Mouse (Mus musculus): ENCODE data around the gene Atp5h. TPM values are rescaled to one million over a fixed set of nuclear protein-coding genes. Genes with fewer than 3 reads are reported as not detected.
"Not testable (repeated sequence)": the region's sequence is repeated elsewhere in the genome, so short reads cannot be mapped to it uniquely, and the experiment has no call there.

Atp5h gene
- polyA plus RNA-seq, 1 experiment: 61.5 TPM

GRCm38 (mm10) chr11:115400630-115401391 lies 19.0 kb downstream of the Atp5h start:
- Histone ChIP-seq H3K36me3 (ENCODE audit: control insufficient read depth, insufficient read depth, low read length) (no peaks in the 10 kb centered on the region; the same call in 1 of the 2 replicates), H3K4me1 (ENCODE audit: control insufficient read depth, insufficient read depth, insufficient read length, low read length) (peaks cover 3% of the 10 kb centered on the region; the same call in 1 of the 2 replicates), H3K27ac (ENCODE audit: insufficient read depth, low read depth, low read length) (no peak overlapping the region), H3K4me3 (ENCODE audit: low read depth, low read length) (no peak overlapping the region), H3K27me3 (ENCODE audit: control insufficient read depth, insufficient read depth, low read length) (no peaks in the 10 kb centered on the region)
- WGBS: 49% methylated on average over 11 of the region's 11 CpGs
- TF ChIP-seq CTCF (IDR thresholded peaks at IDR 0.05; ENCODE audit: extremely low read depth, insufficient read length, insufficient replicate concordance, low read depth, low read length): no peak
- TF ChIP-seq POLR2A (IDR thresholded peaks at IDR 0.05; ENCODE audit: low read depth, low read length): no peak

DNA sequence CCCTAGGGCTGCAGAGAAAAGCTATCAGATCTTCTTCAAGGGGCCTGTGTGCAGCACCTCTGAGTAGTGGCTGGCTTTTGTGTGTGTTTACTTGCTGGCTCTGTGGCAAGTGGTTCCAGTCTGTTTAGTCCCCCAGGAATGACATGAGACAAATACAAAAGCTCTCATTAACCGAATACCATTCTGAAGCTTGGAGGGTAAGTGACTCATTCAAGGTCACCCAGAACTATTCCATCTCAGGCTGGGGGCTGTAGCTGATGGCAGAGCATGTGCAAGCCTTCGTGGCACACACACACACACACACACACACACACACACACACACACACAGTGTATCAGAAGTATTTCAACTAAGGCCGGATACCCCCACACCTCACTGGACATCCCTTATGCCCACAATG lies 19.6 kb downstream of the Atp5h start:
- Histone ChIP-seq H3K4me1 (ENCODE audit: control insufficient read depth, insufficient read depth, insufficient read length, low read length) (peaks cover 3% of the 10 kb centered on the region; the same call in 1 of the 2 replicates), H3K36me3 (ENCODE audit: control insufficient read depth, insufficient read depth, low read length) (no peaks in the 10 kb centered on the region), H3K27ac (ENCODE audit: insufficient read depth, low read depth, low read length) (no peak overlapping the region), H3K27me3 (ENCODE audit: control insufficient read depth, insufficient read depth, low read length) (no peaks in the 10 kb centered on the region), H3K4me3 (ENCODE audit: low read depth, low read length) (no peak overlapping the region)
- 66% methylated on average over 3 of the region's 3 CpGs for WGBS
- TF ChIP-seq POLR2A (IDR thresholded peaks at IDR 0.05; ENCODE audit: low read depth, low read length): no peak
- TF ChIP-seq CTCF (IDR thresholded peaks at IDR 0.05; ENCODE audit: extremely low read depth, insufficient read length, insufficient replicate concordance, low read depth, low read length): no peak

- Histone ChIP-seq H3K4me1 (ENCODE audit: control insufficient read depth, insufficient read depth, insufficient read length, low read length) (no peaks in the 10 kb centered on the region), H3K27ac (ENCODE audit: insufficient read depth, low read depth, low read length) (no peak overlapping the region), H3K27me3 (ENCODE audit: control insufficient read depth, insufficient read depth, low read length) (no peaks in the 10 kb centered on the region), H3K4me3 (ENCODE audit: low read depth, low read length) (no peak overlapping the region), H3K36me3 (ENCODE audit: control insufficient read depth, insufficient read depth, low read length) (no peaks in the 10 kb centered on the region)
- no peak for TF ChIP-seq POLR2A (IDR thresholded peaks at IDR 0.05; ENCODE audit: low read depth, low read length)
- WGBS: 37% methylated on average over 7 of the region's 7 CpGs
Observed at GRCm38 (mm10) chr11:115398085-115398484, 21.7 kb downstream of the Atp5h start.

GRCm38 (mm10) chr11:115393721-115394325 lies 25.9 kb downstream of the Atp5h start:
- Histone ChIP-seq H3K36me3 (ENCODE audit: control insufficient read depth, insufficient read depth, low read length) (no peaks in the 10 kb centered on the region), H3K4me3 (ENCODE audit: low read depth, low read length) (no peak overlapping the region), H3K4me1 (ENCODE audit: control insufficient read depth, insufficient read depth, insufficient read length, low read length) (no peaks in the 10 kb centered on the region), H3K27me3 (ENCODE audit: control insufficient read depth, insufficient read depth, low read length) (no peaks in the 10 kb centered on the region), H3K27ac (ENCODE audit: insufficient read depth, low read depth, low read length) (no peak overlapping the region)
- WGBS: 70% methylated on average over 34 of the region's 34 CpGs
- TF ChIP-seq POLR2A (IDR thresholded peaks at IDR 0.05; ENCODE audit: low read depth, low read length) (no peak), CTCF (IDR thresholded peaks at IDR 0.05; ENCODE audit: extremely low read depth, insufficient read length, insufficient replicate concordance, low read depth, low read length) (no peak)

DNA sequence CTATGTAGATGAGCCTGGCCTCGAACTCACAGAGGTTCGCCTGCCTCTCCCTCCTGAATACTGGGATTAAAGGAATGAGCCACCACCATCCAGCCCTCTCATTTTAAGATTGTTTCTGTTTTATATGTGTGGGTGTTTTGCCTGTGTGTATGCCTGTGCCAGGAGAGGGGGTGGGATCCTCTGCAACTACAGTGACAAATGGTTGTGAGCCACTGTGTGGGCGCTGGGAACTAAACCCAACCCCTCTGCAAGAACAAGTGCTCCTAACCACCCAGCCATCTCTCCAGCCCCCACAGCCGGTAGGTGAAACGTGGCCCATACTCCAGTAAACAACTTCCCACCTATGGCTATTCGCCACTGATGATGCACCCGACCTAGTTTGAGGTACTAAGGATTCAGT lies 28.4 kb downstream of the Atp5h start:
- no peak overlapping the region for H3K27ac ChIP-seq (ENCODE audit: insufficient read depth, low read depth, low read length)
- TF ChIP-seq CTCF (IDR thresholded peaks at IDR 0.05; ENCODE audit: extremely low read depth, insufficient read length, insufficient replicate concordance, low read depth, low read length): no peak
- no peak for TF ChIP-seq POLR2A (IDR thresholded peaks at IDR 0.05; ENCODE audit: low read depth, low read length)
- no peaks in the 10 kb centered on the region for H3K36me3 ChIP-seq (ENCODE audit: control insufficient read depth, insufficient read depth, low read length)
- no peaks in the 10 kb centered on the region for H3K4me1 ChIP-seq (ENCODE audit: control insufficient read depth, insufficient read depth, insufficient read length, low read length)
- H3K27me3 ChIP-seq (ENCODE audit: control insufficient read depth, insufficient read depth, low read length): no peaks in the 10 kb centered on the region
- H3K4me3 ChIP-seq (ENCODE audit: low read depth, low read length): no peak overlapping the region
- WGBS: 93% methylated on average over 7 of the region's 7 CpGs

GRCm38 (mm10) chr11:115386859-115387258 lies 32.9 kb downstream of the Atp5h start:
- not testable (repeated sequence) for H3K27ac ChIP-seq (ENCODE audit: insufficient read depth, low read depth, low read length); H3K36me3 ChIP-seq (ENCODE audit: control insufficient read depth, insufficient read depth, low read length); H3K27me3 ChIP-seq (ENCODE audit: control insufficient read depth, insufficient read depth, low read length); H3K4me1 ChIP-seq (ENCODE audit: control insufficient read depth, insufficient read depth, insufficient read length, low read length); H3K4me3 ChIP-seq (ENCODE audit: low read depth, low read length)
- 80% methylated on average over 3 of the region's 3 CpGs for WGBS

- TF ChIP-seq POLR2A (IDR thresholded peaks at IDR 0.05; ENCODE audit: low read depth, low read length): no peak
- TF ChIP-seq CTCF (IDR thresholded peaks at IDR 0.05; ENCODE audit: extremely low read depth, insufficient read length, insufficient replicate concordance, low read depth, low read length): no peak
- H3K27me3 ChIP-seq (ENCODE audit: control insufficient read depth, insufficient read depth, low read length): no peaks in the 10 kb centered on the region
- peaks cover 3% of the 10 kb centered on the region for H3K4me1 ChIP-seq (ENCODE audit: control insufficient read depth, insufficient read depth, insufficient read length, low read length)
- no peak overlapping the region for H3K4me3 ChIP-seq (ENCODE audit: low read depth, low read length)
- H3K36me3 ChIP-seq (ENCODE audit: control insufficient read depth, insufficient read depth, low read length): no peaks in the 10 kb centered on the region
- 85% methylated on average over 5 of the region's 5 CpGs for WGBS
- no peak overlapping the region for H3K27ac ChIP-seq (ENCODE audit: insufficient read depth, low read depth, low read length)
Observed at GRCm38 (mm10) chr11:115384587-115384986, 35.2 kb downstream of the Atp5h start.

Measured in small intestine, adult 2 months (tissue).